Mouse (Mus musculus): ENCODE data around the gene Smim13. TPM values are rescaled to one million over a fixed set of nuclear protein-coding genes. Genes with fewer than 3 reads are reported as not detected.

The Smim13 gene
- polyA plus RNA-seq, 1 experiment: 28.8 TPM

DNA sequence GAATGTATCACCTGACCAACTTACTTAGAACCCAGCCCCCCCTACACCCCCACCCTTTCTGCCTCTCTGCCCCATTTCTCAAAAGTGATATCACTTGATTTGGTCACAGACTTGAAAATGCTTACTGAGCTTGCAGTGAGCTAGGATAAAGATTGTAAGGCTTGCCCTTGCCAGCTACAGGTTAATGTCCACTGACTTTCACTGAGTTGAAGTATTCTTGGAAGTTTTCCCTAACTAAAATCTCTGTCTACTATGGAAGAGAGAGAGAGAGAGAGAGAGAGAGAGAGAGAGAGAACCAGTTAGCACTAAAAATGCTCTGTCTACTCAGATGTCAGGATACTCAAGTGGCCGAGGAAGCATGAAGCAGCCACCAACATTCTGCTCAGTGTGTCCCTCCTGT, 30.6 kb upstream of the Smim13 start:
- TF ChIP-seq POLR2A (IDR thresholded peaks at IDR 0.05; ENCODE audit: low read depth, low read length): no peak
- no peak for TF ChIP-seq CTCF (IDR thresholded peaks at IDR 0.05; ENCODE audit: borderline replicate concordance, insufficient read depth, low read length)
- no peaks in the 10 kb centered on the region for H3K4me1 ChIP-seq (ENCODE audit: control insufficient read depth, insufficient read depth, low read length)
- no peak overlapping the region for H3K4me3 ChIP-seq (ENCODE audit: insufficient read depth, low read length)
- no peak overlapping the region for H3K27ac ChIP-seq (ENCODE audit: insufficient read depth, low read length)

DNA sequence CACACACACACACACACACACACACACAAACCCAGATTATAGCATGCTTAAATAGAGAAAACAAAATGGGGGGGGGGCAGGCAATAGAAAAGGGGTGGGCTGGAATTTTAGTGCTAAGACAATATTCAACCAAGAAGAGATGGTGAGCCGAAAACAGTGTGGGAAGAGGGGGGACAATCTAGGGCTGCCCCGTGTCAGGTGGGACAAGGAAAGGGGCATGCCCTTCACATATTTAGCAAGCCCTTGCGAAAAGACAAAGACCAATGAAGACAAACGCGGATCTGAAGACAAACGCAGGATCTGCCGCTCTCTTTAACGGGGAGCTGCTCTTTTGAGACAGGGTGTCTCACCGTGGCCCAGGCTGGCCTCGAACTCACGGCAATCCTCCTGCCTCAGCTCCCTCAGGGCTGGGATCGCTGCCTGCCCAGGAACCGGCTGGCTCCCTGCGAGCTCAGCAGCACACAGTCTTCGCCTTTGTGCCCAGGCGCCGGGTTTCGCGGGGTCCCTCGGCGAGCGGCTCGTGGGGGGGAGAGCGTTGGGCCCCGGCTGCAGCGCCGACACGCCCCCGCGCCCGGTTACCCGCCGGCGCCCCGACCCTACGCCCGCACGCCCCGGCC, 29.8 kb upstream of the Smim13 start:
- Histone ChIP-seq H3K4me1 (ENCODE audit: control insufficient read depth, insufficient read depth, low read length) (no peaks in the 10 kb centered on the region), H3K4me3 (ENCODE audit: insufficient read depth, low read length) (peak overlapping the region; percentile 15; the same call in 1 of the 2 replicates), H3K27ac (ENCODE audit: insufficient read depth, low read length) (no peak overlapping the region)
- TF ChIP-seq CTCF (IDR thresholded peaks at IDR 0.05; ENCODE audit: borderline replicate concordance, insufficient read depth, low read length) (no peak), POLR2A (IDR thresholded peaks at IDR 0.05; ENCODE audit: low read depth, low read length) (no peak)

DNA sequence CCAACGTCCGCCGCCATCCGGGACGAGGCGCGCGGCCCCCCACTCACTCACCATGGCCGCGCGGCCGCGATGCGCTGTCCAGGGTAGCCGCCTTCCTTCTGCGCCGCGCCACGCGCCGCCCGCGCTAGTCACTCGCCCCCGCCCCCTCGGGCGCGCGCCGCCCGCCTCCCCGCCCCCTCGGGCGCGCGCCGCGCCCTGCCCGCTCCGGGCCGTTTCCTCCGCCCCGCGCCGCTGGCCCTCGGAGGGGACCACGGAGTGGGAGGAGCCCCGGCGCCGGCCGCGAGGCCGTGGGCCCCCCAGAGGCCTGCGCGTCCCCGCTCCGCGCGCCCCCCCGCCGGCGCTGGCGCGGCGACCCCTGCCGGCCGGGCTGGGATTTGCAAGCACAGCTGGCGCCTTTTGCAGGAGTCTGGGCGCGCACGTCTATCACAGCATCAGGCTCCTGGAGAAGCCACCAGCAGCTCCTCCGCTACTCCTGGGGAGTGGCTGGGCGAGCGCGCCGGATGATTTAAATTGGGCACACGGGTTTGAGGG, 29.3 kb upstream of the Smim13 start, which contains the start of gene Elovl2:
Gene Elovl2 (minus strand): TSS at position 102 of the 531 bp plus-strand sequence.
- Histone ChIP-seq H3K4me1 (ENCODE audit: control insufficient read depth, insufficient read depth, low read length) (no peaks in the 10 kb centered on the region), H3K27ac (ENCODE audit: insufficient read depth, low read length) (no peak within 1 kb of the TSS), H3K4me3 (ENCODE audit: insufficient read depth, low read length) (peak within 1 kb of the TSS; percentile 28; the same call in 1 of the 2 replicates)
- TF ChIP-seq CTCF (IDR thresholded peaks at IDR 0.05; ENCODE audit: borderline replicate concordance, insufficient read depth, low read length) (no peak), POLR2A (IDR thresholded peaks at IDR 0.05; ENCODE audit: low read depth, low read length) (no peak)

DNA sequence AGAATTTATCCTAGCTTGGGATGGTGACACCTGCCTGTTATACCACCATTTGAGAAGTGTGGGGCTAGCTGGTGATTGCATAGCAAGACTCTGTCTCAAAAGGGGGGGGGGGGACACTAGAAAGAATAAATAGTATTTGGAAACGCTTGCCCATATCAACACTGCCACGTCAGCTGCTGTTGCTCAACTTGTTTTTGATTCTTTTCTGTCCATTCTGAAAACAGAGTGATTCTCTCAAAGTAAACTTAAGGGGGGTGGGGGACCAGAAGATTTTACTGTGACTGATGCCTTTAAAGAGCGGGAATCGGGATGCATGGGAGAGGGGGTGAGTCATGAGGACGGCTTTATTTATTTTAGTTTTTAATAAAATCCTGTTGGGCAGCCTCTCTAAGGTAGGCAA, 23.1 kb upstream of the Smim13 start:
- Histone ChIP-seq H3K4me1 (ENCODE audit: control insufficient read depth, insufficient read depth, low read length) (no peaks in the 10 kb centered on the region), H3K4me3 (ENCODE audit: insufficient read depth, low read length) (no peak overlapping the region), H3K27ac (ENCODE audit: insufficient read depth, low read length) (no peak overlapping the region)
- TF ChIP-seq POLR2A (IDR thresholded peaks at IDR 0.05; ENCODE audit: low read depth, low read length): no peak
- TF ChIP-seq CTCF (IDR thresholded peaks at IDR 0.05; ENCODE audit: borderline replicate concordance, insufficient read depth, low read length): no peak

- Histone ChIP-seq H3K4me3 (ENCODE audit: insufficient read depth, low read length) (no peak overlapping the region), H3K27ac (ENCODE audit: insufficient read depth, low read length) (no peak overlapping the region), H3K4me1 (ENCODE audit: control insufficient read depth, insufficient read depth, low read length) (no peaks in the 10 kb centered on the region)
- TF ChIP-seq CTCF (IDR thresholded peaks at IDR 0.05; ENCODE audit: borderline replicate concordance, insufficient read depth, low read length) (no peak), POLR2A (IDR thresholded peaks at IDR 0.05; ENCODE audit: low read depth, low read length) (no peak)
These were observed 21.6 kb upstream of the Smim13 start for GRCm38 (mm10) chr13:41228060-41228459.

DNA sequence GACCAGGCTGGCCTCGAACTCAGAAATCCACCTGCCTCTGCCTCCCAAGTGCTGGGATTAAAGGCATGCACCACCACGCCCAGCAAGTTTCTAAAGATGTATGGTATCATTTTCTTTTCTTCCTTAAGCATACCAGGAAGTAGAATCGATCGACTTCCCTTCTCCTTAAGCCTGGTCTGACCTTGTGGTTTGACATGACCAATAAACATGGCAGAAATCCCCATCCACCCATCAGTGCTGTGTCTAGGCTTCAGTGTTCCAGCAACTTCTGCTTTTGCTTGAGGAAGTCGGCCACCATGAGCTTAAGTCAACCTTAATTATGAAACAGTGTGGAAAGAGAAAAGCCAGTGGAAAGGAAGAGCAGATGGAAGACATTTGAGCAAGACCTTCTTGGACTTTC, 19.4 kb upstream of the Smim13 start:
- Histone ChIP-seq H3K4me3 (ENCODE audit: insufficient read depth, low read length) (no peak overlapping the region), H3K27ac (ENCODE audit: insufficient read depth, low read length) (no peak overlapping the region), H3K4me1 (ENCODE audit: control insufficient read depth, insufficient read depth, low read length) (no peaks in the 10 kb centered on the region)
- TF ChIP-seq POLR2A (IDR thresholded peaks at IDR 0.05; ENCODE audit: low read depth, low read length): no peak
- TF ChIP-seq CTCF (IDR thresholded peaks at IDR 0.05; ENCODE audit: borderline replicate concordance, insufficient read depth, low read length): no peak

DNA sequence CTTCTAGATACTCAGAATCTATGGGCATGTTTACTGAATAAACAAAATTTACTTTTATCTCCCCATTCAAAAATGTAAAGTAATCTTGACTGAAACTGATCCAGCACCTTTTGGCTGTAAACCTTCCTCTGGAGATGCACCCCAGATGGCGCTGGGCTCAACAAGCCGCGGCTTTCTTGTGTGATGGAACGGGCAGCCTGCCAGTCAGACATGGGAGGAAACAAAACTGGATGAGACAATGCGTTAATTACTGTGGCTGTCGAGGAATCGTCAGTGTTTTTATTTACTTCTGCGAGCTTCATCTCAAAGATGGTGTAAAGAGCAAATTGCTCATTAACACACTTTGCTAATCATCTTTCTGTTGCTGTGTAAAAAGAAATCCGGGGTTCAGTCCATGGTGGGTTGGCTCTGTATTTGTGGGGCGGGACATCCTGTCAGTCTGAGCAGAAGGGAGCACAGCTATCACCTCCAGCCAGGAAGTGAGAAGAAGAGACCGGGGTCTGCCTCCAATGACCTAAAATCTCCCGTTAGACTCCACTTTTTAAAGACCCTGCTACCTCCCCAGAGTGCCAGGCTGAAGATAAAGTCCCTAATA, 18.2 kb upstream of the Smim13 start:
- Histone ChIP-seq H3K27ac (ENCODE audit: insufficient read depth, low read length) (no peak overlapping the region), H3K4me1 (ENCODE audit: control insufficient read depth, insufficient read depth, low read length) (no peaks in the 10 kb centered on the region), H3K4me3 (ENCODE audit: insufficient read depth, low read length) (no peak overlapping the region)
- TF ChIP-seq POLR2A (IDR thresholded peaks at IDR 0.05; ENCODE audit: low read depth, low read length) (no peak), CTCF (IDR thresholded peaks at IDR 0.05; ENCODE audit: borderline replicate concordance, insufficient read depth, low read length) (no peak)

DNA sequence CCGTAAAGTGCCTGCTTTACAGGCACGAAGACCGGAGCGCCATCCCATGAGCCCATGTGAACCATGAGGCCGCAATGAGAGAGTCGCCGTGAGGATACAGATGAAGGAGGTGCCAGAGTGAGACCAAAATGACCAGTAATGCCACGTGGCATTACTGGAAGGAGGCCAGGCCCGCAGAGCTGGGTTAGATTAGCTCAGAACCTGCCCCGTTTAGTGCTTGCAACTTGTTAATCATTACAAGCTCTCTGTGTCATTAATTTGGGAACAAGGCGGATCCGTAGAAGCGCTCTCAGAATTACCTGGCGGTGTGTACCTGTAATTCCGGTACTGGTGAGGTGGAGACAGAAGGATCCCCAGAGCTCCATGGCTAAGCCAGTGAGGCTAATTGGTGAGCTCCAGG, 17.4 kb upstream of the Smim13 start:
- TF ChIP-seq POLR2A (IDR thresholded peaks at IDR 0.05; ENCODE audit: low read depth, low read length): no peak
- no peak for TF ChIP-seq CTCF (IDR thresholded peaks at IDR 0.05; ENCODE audit: borderline replicate concordance, insufficient read depth, low read length)
- H3K27ac ChIP-seq (ENCODE audit: insufficient read depth, low read length): no peak overlapping the region
- H3K4me3 ChIP-seq (ENCODE audit: insufficient read depth, low read length): no peak overlapping the region
- no peaks in the 10 kb centered on the region for H3K4me1 ChIP-seq (ENCODE audit: control insufficient read depth, insufficient read depth, low read length)

- no peak overlapping the region for H3K4me3 ChIP-seq (ENCODE audit: insufficient read depth, low read length)
- no peak overlapping the region for H3K27ac ChIP-seq (ENCODE audit: insufficient read depth, low read length)
- no peaks in the 10 kb centered on the region for H3K4me1 ChIP-seq (ENCODE audit: control insufficient read depth, insufficient read depth, low read length)
- TF ChIP-seq CTCF (IDR thresholded peaks at IDR 0.05; ENCODE audit: borderline replicate concordance, insufficient read depth, low read length) (no peak), POLR2A (IDR thresholded peaks at IDR 0.05; ENCODE audit: low read depth, low read length) (no peak)
These were observed 16.4 kb upstream of the Smim13 start for GRCm38 (mm10) chr13:41233241-41233640.

DNA sequence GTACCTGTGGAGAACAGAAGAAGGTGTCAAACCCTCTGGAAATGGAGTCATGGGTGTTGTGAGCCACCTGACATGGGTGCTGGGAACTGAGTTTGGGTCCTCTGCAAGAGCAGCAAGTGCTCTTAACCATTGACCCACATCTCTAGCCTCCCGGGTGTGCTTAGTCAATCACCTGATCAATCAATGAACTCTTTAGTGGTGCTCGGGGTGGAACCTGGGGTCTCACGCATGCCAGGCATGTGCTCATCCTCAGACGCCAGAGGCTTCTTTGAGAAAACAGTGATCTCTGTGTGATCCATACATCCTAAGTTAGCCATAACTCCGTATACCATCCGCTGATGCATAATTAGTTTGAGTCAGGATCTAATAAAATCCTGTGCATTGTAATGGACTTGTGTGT, 14.5 kb upstream of the Smim13 start:
- H3K4me1 ChIP-seq (ENCODE audit: control insufficient read depth, insufficient read depth, low read length): no peaks in the 10 kb centered on the region
- no peak overlapping the region for H3K4me3 ChIP-seq (ENCODE audit: insufficient read depth, low read length)
- no peak for TF ChIP-seq POLR2A (IDR thresholded peaks at IDR 0.05; ENCODE audit: low read depth, low read length)
- TF ChIP-seq CTCF (IDR thresholded peaks at IDR 0.05; ENCODE audit: borderline replicate concordance, insufficient read depth, low read length): no peak
- no peak overlapping the region for H3K27ac ChIP-seq (ENCODE audit: insufficient read depth, low read length)
